Mouse (Mus musculus) liver, embryonic 14.5 days (tissue): ENCODE results near the gene Cntn2. TPM values are rescaled to one million over a fixed set of nuclear protein-coding genes. Genes with fewer than 3 reads are reported as not detected.

Source experiments
- ATAC-seq: fragments of 200-750 bp; cut with Nextera tagmentation; 2 replicates; pipeline ENCODE4 v1.8.0; 2017; ENCODE audit warnings: moderate number of reproducible peaks, mild to moderate bottlenecking, moderate library complexity; ENCODE audit not compliant: insufficient read depth
- DNase-seq, 3 experiments: peaks; one replicate each; pipeline ENCODE4 v3.0.0-alpha.2; 2012 to 2013; ENCODE audit warnings: low read depth in 3 of 3, low spot score in 3 of 3
- H3K27ac ChIP-seq: fragments of 300-500 bp; sonication (generic); 2 replicates; pipeline ENCODE4 v1.5.1; 2014; ENCODE audit warnings: moderate library complexity, mild to moderate bottlenecking, control low read depth, inconsistent platforms
- H3K27me3 ChIP-seq: fragments of 300-500 bp; sonication (generic); 2 replicates; pipeline ENCODE4 v1.6.1; 2014; ENCODE audit warnings: mild to moderate bottlenecking, low read length, moderate library complexity; ENCODE audit not compliant: control insufficient read depth, insufficient read depth
- H3K36me3 ChIP-seq: fragments of 300-500 bp; sonication (generic); replicated peaks from 2 replicates; pipeline ENCODE4 v1.6.1; 2014; ENCODE audit warnings: low read depth; ENCODE audit not compliant: control insufficient read depth, insufficient read depth
- H3K4me1 ChIP-seq, 2 experiments: fragments of 200-500 bp in 1 of 2; fragments of 300-500 bp in 1 of 2; sonication (generic) in 1 of 2; replicated peaks; 2 replicates each; pipeline ENCODE4 v1.6.1; 2012 to 2014; ENCODE audit warnings: antibody characterized with exemption in 1 of 2, inconsistent platforms in 1 of 2, low read length in 1 of 2; ENCODE audit not compliant: control insufficient read depth in 2 of 2, insufficient read depth in 2 of 2
- H3K4me2 ChIP-seq: fragments of 300-500 bp; sonication (generic); 2 replicates; pipeline ENCODE4 v1.6.1; 2014; ENCODE audit warnings: low read depth, mild to moderate bottlenecking, control low read depth, moderate library complexity
- H3K4me3 ChIP-seq, 2 experiments: fragments of 200-500 bp in 1 of 2; fragments of 300-500 bp in 1 of 2; sonication (generic) in 1 of 2; 2 replicates each; pipeline ENCODE4 v1.5.1; 2012 to 2014; ENCODE audit warnings: low read depth in 2 of 2, low read length in 2 of 2, mild to moderate bottlenecking in 2 of 2, control low read depth in 1 of 2, inconsistent platforms in 1 of 2, moderate library complexity in 1 of 2; ENCODE audit not compliant: insufficient read depth in 1 of 2
- H3K9ac ChIP-seq: fragments of 300-500 bp; sonication (generic); replicated peaks from 2 replicates; pipeline ENCODE4 v1.6.1; 2014; ENCODE audit warnings: mild to moderate bottlenecking, control low read depth, moderate library complexity
- H3K9me3 ChIP-seq: fragments of 300-500 bp; sonication (generic); 2 replicates; pipeline ENCODE4 v1.6.1; 2016; ENCODE audit warnings: low read length, mixed read lengths; ENCODE audit not compliant: control insufficient read depth
- CTCF ChIP-seq: IDR thresholded peaks from 2 replicates; pipeline ENCODE4 v1.5.1; 2016; ENCODE audit warnings: antibody characterized with exemption, low read depth, control low read depth
- EP300 ChIP-seq: IDR thresholded peaks from 2 replicates; pipeline ENCODE4 v1.6.1; 2016; ENCODE audit warnings: antibody characterized with exemption, low read depth
- WGBS: fragments of 180-500 bp; shearing (Covaris S2); extraction: QIAGEN DNeasy Blood & Tissue Kit; methylation state at CpG from one replicate; pipeline ENCODE4 v1.1.7; 2014; ENCODE audit not compliant: insufficient replicate concordance; 5-methylcytosine and 5-hydroxymethylcytosine counted together
- polyA plus RNA-seq, 2 experiments: library from polyadenylated mRNA; depleted of rRNA in 1 of 2; stranded (reverse) in 1 of 2; unstranded in 1 of 2; fragments of >200 nt; fragmentation: Nextera tagmentation in 1 of 2; extraction: Ambion mirVana in 1 of 2; gene quantifications; 2 replicates each; pipeline versions ENCODE4 v1.2.1 to v1.2.3; 2012 to 2014

The Cntn2 gene
- polyA plus RNA-seq, 2 experiments, result 0.02 to 0.05 TPM

DNA sequence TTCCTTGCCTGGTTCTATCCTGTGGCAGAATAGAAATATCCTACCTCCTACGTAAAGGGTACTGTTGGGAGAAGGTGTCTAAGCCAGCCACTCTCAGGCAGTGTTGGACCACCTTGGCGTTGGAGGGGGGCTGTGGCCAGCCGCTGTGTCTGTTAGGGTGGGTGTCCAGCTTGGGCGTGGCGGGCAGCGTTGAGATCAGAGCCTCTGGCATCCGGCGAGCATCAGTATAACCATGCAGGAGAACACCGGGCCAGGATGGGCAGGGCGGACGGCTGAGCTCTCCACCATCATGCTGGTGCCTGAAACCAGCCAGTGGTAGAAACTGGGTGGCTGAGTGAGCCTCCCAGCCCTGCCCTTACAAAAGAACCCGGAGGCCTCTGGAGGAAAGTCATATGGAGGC, 27.7 kb downstream of the Cntn2 start:
- Histone ChIP-seq H3K36me3 (no peaks in the 10 kb centered on the region), H3K9me3 (no peaks in the 10 kb centered on the region), H3K4me1 (no peaks in the 10 kb centered on the region), H3K27ac (no peak overlapping the region), H3K4me3 (no peak overlapping the region), H3K27me3 (no peaks in the 10 kb centered on the region), H3K9ac (no peak overlapping the region), H3K4me2 (no peak overlapping the region)
- ATAC-seq, result no peak
- 77% methylated on average over 12 of the region's 12 CpGs for WGBS
- TF ChIP-seq EP300, result no peak
- TF ChIP-seq CTCF, result no peak
- DNase-seq, result no peak

DNA sequence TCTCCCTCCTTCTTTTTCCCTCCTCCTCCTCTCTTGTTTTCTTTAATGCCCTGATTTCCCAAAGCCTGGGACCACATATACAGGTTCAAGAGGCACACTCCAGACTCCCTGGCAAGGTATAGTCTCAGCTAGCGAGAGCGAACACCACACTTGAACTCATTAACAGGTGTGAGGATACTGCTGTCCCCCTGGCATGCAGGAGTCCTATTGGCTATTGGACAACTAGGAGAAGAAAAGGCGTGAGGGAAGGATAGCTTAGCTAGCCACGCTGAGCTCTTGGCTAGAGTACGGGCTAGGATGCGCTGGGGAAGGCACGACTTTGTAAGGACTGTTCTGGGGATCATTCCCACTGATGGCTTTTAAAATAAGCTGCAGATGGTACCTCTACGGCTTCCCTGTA, 30.9 kb downstream of the Cntn2 start:
- peaks cover 3% of the 10 kb centered on the region for H3K36me3 ChIP-seq
- no peak overlapping the region for H3K4me3 ChIP-seq
- no peaks in the 10 kb centered on the region for H3K9me3 ChIP-seq
- TF ChIP-seq EP300 (no peak), CTCF (no peak)
- WGBS, result 63% methylated on average over 8 of the region's 8 CpGs
- no peak overlapping the region for H3K9ac ChIP-seq
- ATAC-seq (no peak), DNase-seq (no peak)
- H3K4me2 ChIP-seq, result no peak overlapping the region
- H3K27me3 ChIP-seq, result no peaks in the 10 kb centered on the region
- no peak overlapping the region for H3K27ac ChIP-seq
- no peaks in the 10 kb centered on the region for H3K4me1 ChIP-seq

DNA sequence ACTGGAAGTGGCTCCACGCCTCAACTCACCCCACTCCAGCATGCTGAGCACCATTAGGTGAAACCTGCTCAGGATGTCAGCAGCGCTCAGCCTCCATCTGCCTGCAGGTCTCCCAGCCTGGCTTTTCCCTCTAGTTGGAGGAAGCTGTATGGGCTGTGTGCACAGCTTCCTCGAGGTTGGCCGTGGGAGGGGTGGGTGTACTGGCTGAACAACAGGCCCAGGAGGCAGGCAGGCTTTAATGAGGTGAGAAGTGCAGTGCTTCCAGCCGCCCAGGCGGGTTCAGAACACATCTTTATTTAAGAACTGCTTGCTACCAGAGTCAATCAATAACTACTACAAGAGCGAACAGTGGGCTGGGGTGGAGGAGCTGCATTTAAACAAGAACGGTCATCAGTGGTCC, 31.5 kb downstream of the Cntn2 start:
- TF ChIP-seq EP300, result no peak
- no peak for TF ChIP-seq CTCF
- 45% methylated on average over 8 of the region's 8 CpGs for WGBS
- Histone ChIP-seq H3K27me3 (no peaks in the 10 kb centered on the region), H3K9ac (no peak overlapping the region), H3K4me3 (no peak overlapping the region), H3K4me1 (no peaks in the 10 kb centered on the region), H3K9me3 (no peaks in the 10 kb centered on the region), H3K36me3 (peaks cover 4% of the 10 kb centered on the region), H3K27ac (no peak overlapping the region), H3K4me2 (no peak overlapping the region)
- DNase-seq (no peak), ATAC-seq (no peak)

DNA sequence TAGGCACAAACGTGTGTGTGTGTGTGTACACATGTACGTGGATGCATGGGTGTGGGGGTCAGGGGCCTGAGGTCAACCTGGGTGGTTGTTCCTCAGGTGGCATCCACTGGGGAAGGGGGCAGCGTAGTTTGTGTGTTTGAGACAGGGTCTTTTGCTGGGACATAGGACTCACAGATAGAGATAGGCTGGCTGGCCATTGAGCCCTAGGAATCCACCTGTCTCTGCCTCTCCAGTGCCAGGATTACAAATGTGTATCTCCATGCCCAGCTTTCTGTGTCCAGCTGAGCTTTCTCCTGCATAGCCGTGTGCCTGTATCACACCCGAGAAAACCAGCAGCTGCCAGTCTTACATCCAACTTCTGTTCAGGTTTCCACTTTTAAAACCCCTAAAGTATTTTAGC, 33.3 kb downstream of the Cntn2 start:
- H3K9me3 ChIP-seq, result no peaks in the 10 kb centered on the region
- H3K27ac ChIP-seq, result no peak overlapping the region
- ATAC-seq (no peak), DNase-seq (no peak)
- H3K4me1 ChIP-seq, result no peaks in the 10 kb centered on the region
- no peak overlapping the region for H3K4me3 ChIP-seq
- WGBS, result 68% methylated on average over 5 of the region's 5 CpGs
- no peaks in the 10 kb centered on the region for H3K27me3 ChIP-seq
- H3K36me3 ChIP-seq, result peaks cover 18% of the 10 kb centered on the region
- H3K9ac ChIP-seq, result no peak overlapping the region
- TF ChIP-seq EP300, result no peak
- TF ChIP-seq CTCF, result no peak
- H3K4me2 ChIP-seq, result no peak overlapping the region

DNA sequence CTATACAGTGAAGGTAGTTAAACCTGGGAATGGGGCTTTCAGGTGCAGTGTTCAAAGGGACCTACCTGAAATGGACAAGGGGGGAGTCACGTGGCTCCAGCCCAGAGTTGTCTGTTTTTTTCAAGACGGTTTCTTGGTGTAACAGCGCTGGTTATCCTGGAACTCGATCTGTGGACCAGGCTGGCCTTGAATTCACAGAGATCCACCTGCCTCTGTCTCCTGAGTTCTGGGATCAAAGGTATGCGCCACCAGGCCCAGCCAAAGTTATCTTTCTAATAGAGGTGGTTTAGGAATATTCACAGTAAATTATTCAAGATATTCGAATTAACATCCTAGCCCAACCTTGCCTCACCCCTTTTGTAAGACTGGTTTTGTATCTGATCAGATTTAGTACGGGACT, 36.4 kb downstream of the Cntn2 start:
- no peak for DNase-seq
- peaks cover 39% of the 10 kb centered on the region for H3K36me3 ChIP-seq
- H3K4me3 ChIP-seq, result no peak overlapping the region
- WGBS, result 83% methylated on average over 7 of the region's 7 CpGs
- TF ChIP-seq CTCF, result no peak
- TF ChIP-seq EP300, result no peak
- ATAC-seq, result no peak
- no peak overlapping the region for H3K9ac ChIP-seq
- H3K27ac ChIP-seq, result no peak overlapping the region
- no peak overlapping the region for H3K4me2 ChIP-seq
- H3K27me3 ChIP-seq, result no peaks in the 10 kb centered on the region
- no peaks in the 10 kb centered on the region for H3K4me1 ChIP-seq
- no peaks in the 10 kb centered on the region for H3K9me3 ChIP-seq

DNA sequence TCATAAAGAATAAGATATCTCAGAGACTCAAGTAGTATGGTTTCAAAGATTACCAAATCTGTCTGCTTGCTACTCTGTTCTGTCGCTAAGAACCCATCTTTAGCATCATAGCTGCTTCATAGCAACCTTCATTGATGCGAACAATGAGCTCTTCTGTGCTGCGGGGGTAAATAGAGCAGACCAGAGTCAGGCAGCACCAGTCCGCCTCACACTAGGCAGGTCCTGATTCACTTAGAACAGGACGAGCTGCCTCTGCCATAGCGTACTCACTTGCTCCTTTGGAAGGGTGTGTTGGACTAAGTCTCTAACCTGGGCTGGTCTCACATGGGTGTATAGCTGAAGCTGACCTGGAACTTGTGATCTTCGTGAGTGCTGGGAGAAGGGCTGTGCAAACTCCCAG, 37.0 kb downstream of the Cntn2 start, which contains the start of gene Tmem81:
Tmem81 (plus strand) TSS at position 173 of the 400 bp plus-strand sequence.
- DNase-seq (no peak), ATAC-seq (no peak)
- Histone ChIP-seq H3K4me3 (no peak within 1 kb of the TSS), H3K9me3 (no peaks in the 10 kb centered on the region), H3K4me1 (no peaks in the 10 kb centered on the region), H3K27ac (no peak within 1 kb of the TSS), H3K9ac (no peak within 1 kb of the TSS), H3K27me3 (no peaks in the 10 kb centered on the region), H3K36me3 (peaks cover 43% of the 10 kb centered on the region), H3K4me2 (no peak within 1 kb of the TSS)
- 87% methylated on average over 7 of the region's 7 CpGs for WGBS
- TF ChIP-seq EP300 (no peak), CTCF (no peak)
